Mouse (Mus musculus): ENCODE measurements around the gene Lrrc52.
A peak's percentile ranks its signal among the peaks of the same experiment; 100 is the strongest.

Gene Lrrc52

DNA sequence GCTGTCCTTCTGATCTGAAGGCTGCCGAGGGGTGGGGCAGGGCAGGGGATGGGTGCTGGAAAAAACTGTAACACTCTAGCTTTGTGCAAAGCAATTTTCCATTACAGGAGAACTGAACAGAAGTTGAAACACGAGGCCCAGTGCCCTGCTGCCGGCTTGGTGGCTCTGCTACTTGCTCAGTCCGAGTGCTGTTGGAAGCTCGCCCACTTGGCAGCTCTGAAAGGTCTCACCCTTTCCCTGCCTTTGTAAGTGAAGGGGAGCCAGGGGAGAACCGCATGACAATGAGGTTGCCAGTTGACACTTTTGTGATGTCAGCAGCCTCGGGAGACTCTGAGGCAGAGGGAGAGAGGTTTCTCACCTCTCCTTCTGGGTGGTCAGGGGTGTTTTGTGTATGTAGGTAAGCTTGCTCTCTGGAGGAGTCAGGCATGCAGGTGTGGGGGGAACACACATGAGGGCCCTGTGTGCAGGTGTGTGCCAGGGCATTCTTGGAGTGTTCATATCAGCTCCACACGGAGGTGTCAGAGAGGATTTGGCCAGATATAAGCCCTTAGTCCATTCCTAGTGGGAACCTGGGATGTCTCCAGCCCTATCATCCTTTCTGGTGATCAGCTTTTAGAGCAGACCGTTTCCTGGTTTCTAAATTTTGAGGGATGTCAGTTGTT lies at the start of gene Lrrc52:
Lrrc52 (minus strand) TSS at position 16 of the 662 bp plus-strand sequence.
- DNase-seq (ENCODE audit: low spot score), result no peak

DNA sequence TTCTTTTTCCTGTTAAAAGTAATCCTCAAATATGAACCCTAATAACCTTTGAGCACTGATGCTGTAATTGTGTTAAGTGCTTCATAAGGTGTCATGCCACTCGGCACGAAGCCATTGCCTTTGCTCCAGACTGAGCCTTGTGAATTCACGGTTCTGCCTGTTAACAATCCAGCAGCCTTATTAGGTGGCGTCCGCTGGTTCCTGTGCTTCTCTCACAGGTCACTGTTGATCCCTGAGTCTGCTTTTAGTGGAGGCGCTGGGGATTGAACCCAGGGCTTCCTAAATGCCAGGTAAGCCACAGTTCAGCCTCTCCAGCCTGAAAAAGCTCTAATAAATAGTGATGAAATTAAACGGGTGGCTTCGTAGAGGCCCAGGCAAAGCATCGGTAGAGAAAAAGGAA lies 45.0 kb upstream of the Lrrc52 start:
- no peak for DNase-seq (ENCODE audit: low spot score)

DNA sequence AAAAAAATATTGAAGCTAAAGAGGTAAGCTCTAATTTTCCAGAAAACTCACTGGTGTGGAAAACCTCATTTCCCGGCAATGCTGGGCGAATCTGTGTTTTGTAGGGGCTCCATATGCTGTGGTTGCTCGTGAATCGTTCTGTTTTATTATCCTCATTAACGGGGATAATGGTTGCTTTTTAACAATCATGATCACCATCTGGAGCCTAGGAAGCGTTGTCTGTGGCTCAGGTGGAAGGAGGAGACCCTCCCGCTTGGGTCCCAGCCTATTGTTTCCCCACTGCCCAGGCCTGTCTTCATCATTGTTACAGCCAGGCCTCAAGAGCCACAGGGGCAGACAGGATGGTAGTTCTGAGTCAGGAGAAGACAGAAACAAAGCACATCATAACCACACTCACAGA lies 39.5 kb upstream of the Lrrc52 start:
- peak; percentile 36 for DNase-seq (ENCODE audit: low spot score)

- no peak for DNase-seq (ENCODE audit: low spot score)
These were observed 38.8 kb upstream of the Lrrc52 start for GRCm38 (mm10) chr1:167505427-167505826.

GRCm38 (mm10) chr1:167499097-167499850 lies 32.7 kb upstream of the Lrrc52 start:
- no peak for DNase-seq (ENCODE audit: low spot score)

DNA sequence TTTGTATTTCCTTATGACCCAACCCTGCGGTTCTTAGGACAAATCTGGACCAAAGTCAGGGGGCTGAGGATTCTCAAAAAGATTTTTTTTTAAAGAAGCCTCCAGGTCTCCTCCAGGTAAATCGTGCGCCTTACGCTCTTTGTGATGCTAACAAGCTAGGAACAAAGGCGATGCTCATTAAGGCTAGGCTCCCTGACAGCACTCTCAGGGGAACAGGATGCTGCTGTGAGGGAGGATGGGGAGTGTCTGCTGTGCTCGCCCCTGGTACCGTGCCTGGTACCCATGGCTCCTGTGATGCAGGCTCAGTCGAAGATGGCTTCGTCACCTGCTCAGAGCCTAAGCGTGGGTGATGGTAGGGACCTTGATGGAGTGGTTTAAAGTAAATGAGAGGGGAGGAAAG lies 31.4 kb upstream of the Lrrc52 start:
- DNase-seq (ENCODE audit: low spot score), result no peak

DNA sequence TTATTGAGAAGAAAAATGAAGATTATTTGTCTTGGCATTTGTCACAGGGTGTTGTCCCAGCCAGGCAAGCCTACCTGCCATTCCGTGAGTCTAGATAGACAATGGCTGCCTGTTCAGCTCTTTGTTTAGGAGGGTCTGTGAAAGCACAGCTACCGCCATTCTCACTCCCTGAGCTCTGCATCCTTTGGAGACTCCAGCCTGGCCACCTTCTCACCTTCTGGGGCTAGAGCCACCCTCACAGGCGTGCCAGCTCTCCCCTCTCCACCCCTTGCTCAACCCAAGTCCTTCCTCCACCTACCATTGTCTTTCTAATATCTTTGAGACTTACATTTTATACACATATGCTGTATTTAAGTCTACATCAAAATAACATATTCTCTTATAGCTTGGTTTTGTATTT lies 31.0 kb upstream of the Lrrc52 start:
- no peak for DNase-seq (ENCODE audit: low spot score)

GRCm38 (mm10) chr1:167491501-167491900 lies 24.9 kb upstream of the Lrrc52 start:
- DNase-seq (ENCODE audit: low spot score), result no peak

GRCm38 (mm10) chr1:167487933-167488332 lies 21.4 kb upstream of the Lrrc52 start:
- DNase-seq (ENCODE audit: low spot score), result no peak

DNA sequence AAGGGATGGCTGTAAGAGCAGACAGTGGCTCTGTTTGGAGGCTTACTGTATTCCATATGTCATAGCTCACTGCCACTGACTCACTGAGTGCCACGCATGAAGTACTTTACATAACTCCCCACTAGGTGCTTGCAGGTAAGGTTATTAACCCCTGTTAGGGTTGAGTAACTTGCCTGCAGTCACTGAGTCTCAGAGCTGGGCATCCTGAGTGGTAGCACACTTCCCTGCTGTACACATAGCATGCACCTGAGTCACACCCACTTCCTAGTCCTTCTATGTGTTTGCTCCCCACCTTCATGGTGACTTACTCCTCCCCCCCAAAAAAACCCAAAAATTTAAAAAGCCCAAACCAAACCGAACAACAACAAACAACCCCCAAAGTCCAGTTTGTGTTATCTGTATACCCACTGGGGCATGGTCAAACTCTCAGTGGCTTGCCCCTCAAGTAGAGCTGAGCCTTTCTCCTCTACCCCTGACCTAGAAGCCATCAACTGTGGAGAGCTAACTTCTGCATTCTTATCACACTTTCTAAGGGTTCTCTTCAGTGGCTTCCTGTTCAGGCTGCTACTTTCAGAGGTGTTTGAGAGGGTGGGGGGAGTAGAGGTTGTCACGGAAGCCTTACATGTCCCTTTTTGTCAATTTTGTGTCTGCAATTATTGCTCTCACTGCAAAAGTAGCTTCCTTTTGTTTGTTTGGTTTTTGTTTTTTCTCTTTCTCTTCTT lies 20.5 kb upstream of the Lrrc52 start:
- DNase-seq (ENCODE audit: low spot score), result no peak

DNA sequence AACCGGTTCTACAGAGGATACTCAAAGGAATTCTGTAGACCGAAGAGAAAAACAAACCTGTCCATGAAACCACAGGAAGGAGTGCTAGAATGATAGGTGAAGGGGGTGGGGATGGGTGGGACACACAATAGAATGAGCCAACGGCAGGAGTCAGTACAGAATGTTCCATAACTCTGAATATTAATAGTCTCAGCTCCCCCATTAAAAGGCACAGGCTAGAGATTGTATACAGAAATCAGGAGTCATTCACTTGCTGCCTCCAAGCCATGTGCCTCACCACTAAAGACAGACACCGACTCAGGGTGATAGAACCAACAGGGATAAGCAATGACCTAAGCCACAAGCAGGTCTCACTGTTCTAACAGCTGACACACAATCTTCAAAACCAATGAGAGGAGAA lies 16.3 kb upstream of the Lrrc52 start:
- no peak for DNase-seq (ENCODE audit: low spot score)

GRCm38 (mm10) chr1:167473585-167473984 lies 7.0 kb upstream of the Lrrc52 start:
- no peak for DNase-seq (ENCODE audit: low spot score)

DNA sequence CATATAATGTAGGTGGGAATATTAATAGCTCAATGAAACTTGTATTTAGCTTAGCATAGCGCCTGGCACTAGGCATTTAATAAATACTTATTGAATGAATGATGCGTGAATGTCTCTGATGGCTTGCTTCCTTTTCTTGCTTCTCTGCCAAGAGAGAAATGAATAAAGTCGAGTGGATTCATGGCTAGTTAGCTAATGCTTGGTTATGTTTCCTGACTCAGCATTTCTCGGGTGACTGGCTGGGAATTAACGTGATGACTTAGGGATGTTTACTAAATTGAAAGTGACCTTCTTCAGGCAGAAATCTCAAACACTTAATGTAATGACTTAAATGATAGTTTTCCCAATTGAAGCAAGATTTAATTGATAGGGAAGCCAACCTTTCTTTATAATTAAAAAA lies 1.3 kb upstream of the Lrrc52 start:
- peak; percentile 12 for DNase-seq (ENCODE audit: low spot score)

GRCm38 (mm10) chr1:167457311-167457710 lies 9.3 kb downstream of the Lrrc52 start:
- DNase-seq (ENCODE audit: low spot score), result no peak

DNA sequence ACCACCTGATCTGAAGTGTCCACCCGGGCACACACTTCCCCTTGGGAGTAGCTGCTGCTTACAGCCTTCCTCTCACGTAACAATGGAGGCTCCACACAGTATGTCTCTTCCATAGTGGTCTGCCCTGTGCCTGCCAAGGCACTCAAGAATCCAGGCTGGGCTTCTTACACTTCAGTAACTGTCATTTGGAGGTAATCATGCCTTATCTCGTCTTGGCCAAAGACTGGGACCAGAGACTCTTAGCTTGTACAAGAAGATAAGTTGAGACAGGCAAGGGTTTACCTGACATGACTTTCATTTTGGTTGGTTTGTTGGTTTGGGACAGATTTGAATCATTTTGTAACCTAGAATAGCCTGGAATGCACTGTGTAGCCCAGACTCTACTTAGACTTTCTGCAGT lies 13.5 kb downstream of the Lrrc52 start:
- DNase-seq (ENCODE audit: low spot score), result no peak

DNA sequence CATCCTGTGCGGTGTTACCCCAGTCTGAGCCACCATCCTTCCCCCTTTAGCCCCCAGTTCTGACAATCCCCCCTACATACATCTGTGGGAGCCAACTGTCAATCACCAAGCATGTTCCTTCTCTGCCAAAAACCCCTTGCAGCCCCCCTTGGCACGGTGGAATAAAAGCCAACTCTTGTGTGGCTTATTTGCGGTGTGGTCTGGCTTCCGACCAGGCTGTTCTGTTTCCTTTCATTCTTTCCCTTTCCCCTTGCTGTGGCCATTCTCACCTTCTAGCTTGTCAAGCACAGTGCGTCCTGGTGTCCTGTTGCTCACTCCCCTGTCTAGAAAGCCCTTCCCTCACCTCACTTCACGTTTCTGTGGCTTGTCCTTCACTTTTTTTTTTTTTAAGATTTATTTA lies 14.1 kb downstream of the Lrrc52 start:
- no peak for DNase-seq (ENCODE audit: low spot score)

GRCm38 (mm10) chr1:167448598-167448997 lies 18.0 kb downstream of the Lrrc52 start:
- peak; percentile 21 for DNase-seq (ENCODE audit: low spot score)

GRCm38 (mm10) chr1:167448088-167448487 lies 18.5 kb downstream of the Lrrc52 start:
- DNase-seq (ENCODE audit: low spot score), result peak; percentile 43

DNA sequence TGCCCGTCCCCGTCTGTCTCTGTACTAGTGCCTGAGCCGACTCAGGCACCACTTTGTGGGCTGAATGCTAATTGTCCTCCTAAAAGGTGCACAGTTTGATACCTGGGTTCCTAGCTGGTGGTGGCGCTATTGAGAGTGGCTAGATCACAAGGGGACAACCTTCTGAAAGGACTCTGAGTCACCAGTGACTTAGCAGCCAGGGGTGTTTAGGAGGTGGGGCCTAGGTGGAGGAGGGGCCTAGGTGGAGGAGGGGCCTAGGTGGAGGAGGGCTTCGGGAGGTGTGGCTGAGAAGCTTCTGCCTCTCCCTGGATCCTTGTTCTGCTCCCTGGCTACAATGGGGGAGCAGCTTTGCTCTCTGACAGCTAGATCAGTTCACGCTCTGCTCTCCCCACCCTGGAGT lies 20.1 kb downstream of the Lrrc52 start:
- DNase-seq (ENCODE audit: low spot score), result no peak

- no peak for DNase-seq (ENCODE audit: low spot score)
These were observed 21.4 kb downstream of the Lrrc52 start for GRCm38 (mm10) chr1:167445167-167445566.

GRCm38 (mm10) chr1:167438231-167438885 lies 28.2 kb downstream of the Lrrc52 start:
- DNase-seq (ENCODE audit: low spot score), result peak; percentile 45

GRCm38 (mm10) chr1:167437091-167437490 lies 29.5 kb downstream of the Lrrc52 start:
- DNase-seq (ENCODE audit: low spot score), result no peak

All from retina, embryonic 14.5 days (tissue).